Mouse (Mus musculus): ENCODE measurements around the gene Gm20388.

DNA sequence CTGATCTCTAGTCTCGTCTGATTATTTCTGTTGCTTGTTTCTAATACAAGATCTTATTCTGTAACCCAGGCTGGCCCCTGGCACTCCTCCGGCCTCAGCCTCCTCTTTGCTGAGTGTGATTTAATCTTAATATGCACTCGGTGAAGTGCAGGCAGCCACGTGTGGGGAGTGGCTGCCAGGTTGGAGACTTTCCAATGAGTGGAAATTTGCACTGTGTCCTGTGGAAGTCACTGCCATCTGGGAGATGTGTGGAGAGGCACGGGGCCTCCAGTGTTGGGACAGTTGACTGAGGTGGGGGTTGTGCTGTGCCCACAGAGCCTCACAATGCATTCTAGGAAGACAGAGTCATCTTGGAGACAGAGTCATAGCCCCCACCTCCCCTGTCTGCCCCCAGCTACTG lies 1871.9 kb downstream of the Gm20388 start:
- no peak for TF ChIP-seq EP300 (optimal IDR thresholded peaks at IDR 0.05)
- no peak for TF ChIP-seq CTCF (IDR thresholded peaks at IDR 0.05; ENCODE audit: low read depth)
